Mouse (Mus musculus) erythroblast, embryonic 14.5 days (primary cell): Measurements from ENCODE around the gene Gm10842. TPM values are rescaled to one million over a fixed set of nuclear protein-coding genes. Genes with fewer than 3 reads are reported as not detected.
A peak's percentile ranks its signal among the peaks of the same experiment; 100 is the strongest.

Experiments used
- H3K27me3 ChIP-seq: 2 replicates; pipeline ENCODE4 v1.6.1; 2012; ENCODE audit warnings: inconsistent platforms; ENCODE audit not compliant: control insufficient read depth
- H3K36me3 ChIP-seq: 2 replicates; pipeline ENCODE4 v1.6.1; 2012; ENCODE audit warnings: mild to moderate bottlenecking, inconsistent platforms; ENCODE audit not compliant: control insufficient read depth
- H3K4me1 ChIP-seq: 2 replicates; pipeline ENCODE4 v1.6.1; 2012; ENCODE audit warnings: inconsistent platforms; ENCODE audit not compliant: control insufficient read depth
- H3K4me3 ChIP-seq: replicated peaks from 2 replicates; pipeline ENCODE3; 2012; ENCODE audit warnings: moderate library complexity, mild to moderate bottlenecking, inconsistent platforms
- H3K9me3 ChIP-seq: 2 replicates; pipeline ENCODE4 v1.6.1; 2012; ENCODE audit warnings: low read length, inconsistent platforms, mixed read lengths; ENCODE audit not compliant: control insufficient read depth
- GATA1 ChIP-seq: IDR thresholded peaks from 2 replicates; pipeline ENCODE4 v1.6.1; 2012; ENCODE audit warnings: low read length, inconsistent platforms, mixed read lengths
- TAL1 ChIP-seq: IDR thresholded peaks from 3 replicates; pipeline ENCODE4 v1.6.1; 2012; ENCODE audit warnings: low read length, inconsistent platforms, mixed read lengths
- polyA plus RNA-seq: library from polyadenylated mRNA; stranded (reverse); fragments of >175 nt; gene quantifications from 2 replicates; pipeline ENCODE4 v1.2.3, GENCODE M21; 2012

Gm10842 gene
- polyA plus RNA-seq, 1 experiment: not detected

DNA sequence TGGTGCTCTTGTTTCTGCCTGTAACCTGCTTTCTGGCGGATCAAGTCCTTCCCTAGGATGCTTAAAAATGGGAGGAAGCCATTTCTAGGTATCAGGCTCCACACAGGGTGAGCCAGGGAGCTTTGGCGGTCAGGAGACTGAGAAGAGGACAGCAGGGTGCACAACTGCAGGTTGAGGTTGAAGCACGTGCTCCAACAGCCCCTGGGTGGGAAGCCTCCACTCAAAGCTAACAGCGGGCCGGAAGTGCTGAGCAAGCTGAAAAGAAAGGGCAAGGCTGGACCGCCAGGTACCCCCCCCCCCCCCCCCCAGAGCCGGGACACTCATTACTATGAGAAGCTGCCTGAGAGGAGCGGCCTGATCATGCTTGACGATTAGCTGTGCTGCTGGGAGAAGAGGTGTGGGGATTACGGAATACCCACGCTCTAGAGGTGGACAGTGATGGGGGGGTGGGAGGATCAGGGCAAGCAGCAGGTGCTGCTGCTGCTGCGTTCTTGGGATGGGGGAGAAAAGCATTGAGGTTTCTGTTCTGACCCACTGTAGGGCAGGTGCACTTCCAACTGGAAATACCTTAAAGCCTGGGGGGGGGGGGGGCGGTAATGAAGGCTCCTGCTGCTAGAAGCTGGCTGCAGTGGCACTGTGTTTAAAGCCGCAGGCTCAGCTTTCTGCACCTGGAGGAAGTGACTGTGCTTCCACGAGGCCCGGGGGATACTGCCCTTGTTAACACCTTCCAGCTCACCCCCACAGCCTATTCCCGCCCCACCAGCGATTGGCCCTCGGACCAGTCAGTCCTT is 4.7 kb downstream of the Gm10842 start:
- H3K36me3 ChIP-seq: peaks cover 5% of the 10 kb centered on the region; the same call in 1 of the 2 replicates
- peaks cover 77% of the 10 kb centered on the region for H3K4me1 ChIP-seq
- H3K4me3 ChIP-seq: peak overlapping the region; percentile 44
- no peak for TF ChIP-seq TAL1
- no peak for TF ChIP-seq GATA1
- no peaks in the 10 kb centered on the region for H3K9me3 ChIP-seq
- no peaks in the 10 kb centered on the region for H3K27me3 ChIP-seq

DNA sequence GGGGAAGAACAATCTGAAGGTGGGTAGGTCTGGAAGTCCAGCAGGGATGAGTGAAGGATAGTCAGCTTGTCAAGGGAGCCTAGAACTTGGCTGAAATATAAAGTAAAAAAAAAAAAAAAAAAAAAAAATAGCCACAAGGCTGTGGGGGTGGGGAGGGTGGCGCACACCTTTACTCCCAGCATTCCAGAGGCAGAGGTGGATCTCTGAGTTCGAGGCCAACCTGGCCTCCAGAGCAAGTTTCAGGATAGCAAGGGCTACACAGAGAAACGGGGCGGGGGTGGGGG is 5.3 kb downstream of the Gm10842 start:
- Histone ChIP-seq H3K27me3 (no peaks in the 10 kb centered on the region), H3K4me3 (peak overlapping the region; percentile 44), H3K9me3 (no peaks in the 10 kb centered on the region), H3K4me1 (peaks cover 82% of the 10 kb centered on the region), H3K36me3 (peaks cover 5% of the 10 kb centered on the region; the same call in 1 of the 2 replicates)
- no peak for TF ChIP-seq GATA1
- TF ChIP-seq TAL1: no peak

DNA sequence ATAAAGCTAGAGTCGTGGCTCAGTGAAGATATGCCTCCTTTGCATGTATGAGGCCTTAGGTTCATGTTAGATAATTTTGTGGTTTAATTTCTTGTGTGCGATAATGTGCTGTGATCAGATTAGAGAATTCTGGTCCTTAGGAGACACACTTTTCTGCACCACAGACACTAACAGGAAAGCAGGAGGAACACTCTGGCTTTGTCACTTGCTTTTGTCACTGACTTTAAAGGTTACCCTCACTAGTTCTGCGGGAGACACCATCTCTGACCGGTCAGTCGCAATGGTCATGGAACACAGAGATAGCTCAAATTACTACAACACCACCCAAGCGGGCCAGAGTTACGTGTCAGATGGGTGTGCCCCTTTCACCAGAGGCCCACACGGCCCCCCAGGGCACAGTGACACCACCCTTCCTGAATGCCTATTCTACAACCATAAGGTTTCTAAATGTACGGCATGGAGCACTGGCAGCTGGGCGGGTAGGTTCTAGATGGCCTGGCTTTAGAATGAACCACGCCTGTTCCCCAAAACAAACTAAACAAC is 5.7 kb downstream of the Gm10842 start:
- no peaks in the 10 kb centered on the region for H3K9me3 ChIP-seq
- H3K4me3 ChIP-seq: peak overlapping the region; percentile 60
- H3K4me1 ChIP-seq: peaks cover 84% of the 10 kb centered on the region
- peaks cover 5% of the 10 kb centered on the region; the same call in 1 of the 2 replicates for H3K36me3 ChIP-seq
- no peak for TF ChIP-seq TAL1
- TF ChIP-seq GATA1: peak; percentile 87
- H3K27me3 ChIP-seq: no peaks in the 10 kb centered on the region

DNA sequence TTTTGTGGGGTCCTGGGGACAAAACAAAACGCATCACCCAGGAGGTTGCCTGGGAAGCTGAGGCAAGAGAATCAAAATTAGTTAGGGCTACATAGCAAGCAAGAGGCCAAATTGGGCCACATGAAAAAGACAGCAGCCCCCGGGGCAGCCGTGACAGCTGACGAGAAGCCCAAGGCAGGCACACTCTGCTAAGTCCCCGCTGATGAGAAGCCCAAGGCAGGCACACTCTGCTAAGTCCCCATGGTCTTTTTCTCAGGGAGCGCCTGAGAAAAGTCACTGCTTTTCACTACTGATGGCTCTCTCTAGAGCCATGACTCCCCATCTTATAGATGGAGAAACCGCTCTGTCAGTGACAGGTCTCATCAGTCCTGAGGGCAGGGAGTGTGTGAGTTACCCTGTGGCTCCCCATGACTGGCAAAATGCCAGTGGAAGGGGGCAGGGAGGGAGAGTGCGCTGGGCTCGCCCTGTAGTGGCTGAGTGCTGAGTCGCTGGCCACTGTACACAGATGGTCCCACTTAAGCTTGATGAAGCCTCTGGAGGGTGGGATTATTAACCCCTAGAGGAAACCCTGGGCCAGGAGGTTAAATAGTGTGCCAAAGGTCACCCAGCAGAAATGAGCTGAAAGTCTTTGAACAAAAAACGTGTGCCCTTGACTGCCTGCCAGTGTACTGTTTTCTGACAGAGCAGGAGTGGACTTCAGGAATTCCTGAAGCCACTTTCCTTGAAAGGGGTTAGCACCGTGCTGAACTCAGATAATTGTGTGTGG is 6.6 kb downstream of the Gm10842 start:
- Histone ChIP-seq H3K4me3 (peak overlapping the region; percentile 60), H3K4me1 (peaks cover 92% of the 10 kb centered on the region)

DNA sequence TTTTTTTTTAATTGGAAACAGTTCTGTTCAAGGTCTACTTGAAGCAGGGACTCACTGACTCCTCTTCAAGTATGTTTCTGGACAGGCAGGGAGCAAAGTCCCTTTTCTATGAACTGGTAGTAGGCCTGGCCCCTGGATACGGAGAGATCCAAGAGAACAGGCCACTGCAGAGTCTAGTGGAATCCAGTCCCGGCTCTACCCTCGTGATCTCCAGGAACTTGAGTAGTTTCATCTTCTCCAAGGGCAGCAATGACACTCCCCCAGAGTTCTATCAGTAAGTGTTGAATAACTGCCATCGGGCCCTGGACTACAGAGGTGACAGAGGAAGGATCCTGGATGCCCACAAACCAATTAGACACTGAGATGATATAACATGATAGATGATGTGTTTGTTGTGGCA is 9.2 kb downstream of the Gm10842 start:
- Histone ChIP-seq H3K4me3 (no peak overlapping the region), H3K9me3 (no peaks in the 10 kb centered on the region), H3K27me3 (no peaks in the 10 kb centered on the region), H3K4me1 (peaks cover 90% of the 10 kb centered on the region), H3K36me3 (peaks cover 5% of the 10 kb centered on the region; the same call in 1 of the 2 replicates)
- no peak for TF ChIP-seq GATA1
- no peak for TF ChIP-seq TAL1

More for the DNA sequence above, 6.6 kb downstream of the Gm10842 start:
- TF ChIP-seq TAL1 (no peak), GATA1 (no peak)
- Histone ChIP-seq H3K27me3 (no peaks in the 10 kb centered on the region), H3K36me3 (peaks cover 5% of the 10 kb centered on the region; the same call in 1 of the 2 replicates), H3K9me3 (no peaks in the 10 kb centered on the region)

DNA sequence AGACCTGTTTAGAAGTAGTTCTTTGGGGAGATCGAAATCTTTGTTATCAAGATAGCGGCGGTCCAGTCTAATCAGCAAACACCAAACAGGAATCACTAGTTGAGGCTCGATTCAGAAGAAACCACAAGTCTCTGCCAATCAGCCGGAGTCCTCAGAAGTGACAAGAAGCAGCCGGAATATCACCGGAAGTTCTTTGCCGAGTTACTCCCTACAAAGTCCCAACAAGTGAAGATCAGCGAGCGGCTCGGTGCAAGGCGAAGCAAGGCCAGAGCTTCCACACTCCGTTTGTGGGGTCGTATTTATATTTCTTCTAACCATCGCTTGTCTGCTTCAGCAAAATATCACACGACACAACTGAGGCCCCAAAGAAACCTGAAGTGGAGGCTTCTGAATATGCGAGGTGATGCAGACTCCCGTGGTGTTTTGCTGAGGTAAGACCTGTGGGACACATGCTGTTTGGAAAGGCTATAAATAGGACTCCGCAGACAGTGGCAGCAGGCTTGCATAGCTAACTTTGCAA is 10.1 kb downstream of the Gm10842 start:
- H3K36me3 ChIP-seq: peaks cover 10% of the 10 kb centered on the region
- no peak for TF ChIP-seq GATA1
- no peak for TF ChIP-seq TAL1
- H3K4me3 ChIP-seq: peak overlapping the region; percentile 62
- no peaks in the 10 kb centered on the region for H3K9me3 ChIP-seq
- peaks cover 83% of the 10 kb centered on the region for H3K4me1 ChIP-seq
- no peaks in the 10 kb centered on the region for H3K27me3 ChIP-seq

DNA sequence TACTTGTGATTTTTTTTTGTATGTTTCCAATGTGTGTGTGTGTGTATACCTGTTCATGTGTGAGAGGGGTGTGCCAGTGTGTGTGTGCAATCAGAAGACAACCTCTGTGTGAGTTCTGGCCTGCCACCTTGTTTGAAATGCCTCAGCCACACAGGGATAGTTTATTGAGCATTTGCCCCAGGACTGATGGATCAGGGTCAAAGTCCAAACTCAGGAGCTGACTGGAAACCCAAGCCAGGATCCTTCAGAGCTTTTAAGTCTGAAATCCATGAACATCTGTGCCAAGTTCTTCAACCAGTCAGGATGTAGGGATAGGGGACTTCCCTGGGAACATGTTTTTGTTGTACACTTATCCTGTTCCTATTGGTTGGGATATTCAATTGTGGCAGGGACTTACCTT is 11.4 kb downstream of the Gm10842 start:
- TF ChIP-seq GATA1 (no peak), TAL1 (no peak)
- peak overlapping the region; percentile 62 for H3K4me3 ChIP-seq
- peaks cover 72% of the 10 kb centered on the region for H3K4me1 ChIP-seq
- no peaks in the 10 kb centered on the region; the same call in 1 of the 2 replicates for H3K9me3 ChIP-seq
- H3K27me3 ChIP-seq: peaks cover 5% of the 10 kb centered on the region
- peaks cover 14% of the 10 kb centered on the region for H3K36me3 ChIP-seq

- peaks cover 54% of the 10 kb centered on the region for H3K4me1 ChIP-seq
- H3K27me3 ChIP-seq: peaks cover 15% of the 10 kb centered on the region
- no peak overlapping the region for H3K4me3 ChIP-seq
- peaks cover 5% of the 10 kb centered on the region for H3K9me3 ChIP-seq
- peaks cover 14% of the 10 kb centered on the region for H3K36me3 ChIP-seq
- TF ChIP-seq GATA1: no peak
- no peak for TF ChIP-seq TAL1
These were observed 13.1 kb downstream of the Gm10842 start for GRCm38 (mm10) chr11:105159673-105160360.
